Mouse (Mus musculus) kidney, embryonic 15.5 days (tissue): ENCODE data around the gene Msrb3. TPM values are rescaled to one million over a fixed set of nuclear protein-coding genes. Genes with fewer than 3 reads are reported as not detected.
A peak's percentile ranks its signal among the peaks of the same experiment; 100 is the strongest.

Experiments used
- ATAC-seq: fragments of 200-750 bp; cut with Nextera tagmentation; replicated peaks from 2 replicates; pipeline ENCODE4 v1.8.0; 2017; ENCODE audit warnings: moderate TSS enrichment; ENCODE audit not compliant: low FRiP score
- H3K27ac ChIP-seq: fragments of 300-500 bp; sonication (generic); 2 replicates; pipeline ENCODE4 v1.5.1; 2015; ENCODE audit warnings: mild to moderate bottlenecking, inconsistent platforms
- H3K27me3 ChIP-seq: fragments of 300-500 bp; sonication (generic); 2 replicates; pipeline ENCODE4 v1.6.1; 2015; ENCODE audit warnings: inconsistent platforms
- H3K36me3 ChIP-seq: fragments of 300-500 bp; sonication (generic); 2 replicates; pipeline ENCODE4 v1.6.1; 2015; ENCODE audit warnings: inconsistent platforms
- H3K4me1 ChIP-seq: fragments of 300-500 bp; sonication (generic); 2 replicates; pipeline ENCODE4 v1.6.1; 2015; ENCODE audit warnings: inconsistent platforms
- H3K4me2 ChIP-seq: fragments of 300-500 bp; sonication (generic); 2 replicates; pipeline ENCODE4 v1.6.1; 2015; ENCODE audit warnings: moderate library complexity, mild to moderate bottlenecking, inconsistent platforms
- H3K4me3 ChIP-seq: fragments of 300-500 bp; sonication (generic); replicated peaks from 2 replicates; pipeline ENCODE4 v1.5.1; 2015; ENCODE audit warnings: mild to moderate bottlenecking, inconsistent platforms
- H3K9ac ChIP-seq: fragments of 300-500 bp; sonication (generic); 2 replicates; pipeline ENCODE4 v1.6.1; 2015; ENCODE audit warnings: mild to moderate bottlenecking, inconsistent platforms
- H3K9me3 ChIP-seq: fragments of 300-500 bp; sonication (generic); replicated peaks from 2 replicates; pipeline ENCODE4 v1.6.1; 2016; ENCODE audit warnings: inconsistent platforms
- WGBS: fragments of 180-500 bp; shearing (Covaris S2); methylation state at CpG from one replicate; pipeline ENCODE4 v1.1.7; 2015; ENCODE audit warnings: mixed read lengths; 5-methylcytosine and 5-hydroxymethylcytosine counted together
- polyA plus RNA-seq: library from polyadenylated mRNA; unstranded; fragments of >200 nt; fragmentation: Nextera tagmentation; extraction: Ambion mirVana; gene quantifications from 2 replicates; pipeline ENCODE4 v1.2.1, GENCODE M21; 2015

Msrb3 gene
- polyA plus RNA-seq, 1 experiment from 2014 or later = 8.5 TPM

DNA sequence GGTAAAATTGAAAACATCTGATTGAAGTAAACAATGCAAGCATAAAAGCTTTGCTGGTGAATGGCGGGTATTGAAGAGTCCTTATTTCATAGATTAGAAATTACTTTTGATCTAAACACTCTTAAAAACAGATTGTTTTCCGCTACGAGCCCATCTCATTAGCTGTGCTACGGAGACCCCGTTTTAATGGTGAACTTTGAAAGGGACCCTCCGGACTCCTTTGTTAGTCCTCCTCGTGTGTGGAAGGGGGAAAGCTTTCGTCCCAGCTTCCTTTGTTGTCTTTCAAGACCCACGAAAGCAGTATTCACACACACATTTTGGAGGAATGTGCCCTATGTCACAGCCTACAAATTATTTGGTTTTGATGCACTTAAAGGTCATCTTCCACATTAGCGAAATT, 44.6 kb downstream of the Msrb3 start:
- H3K36me3 ChIP-seq = no peaks in the 10 kb centered on the region
- H3K4me2 ChIP-seq = no peak overlapping the region
- WGBS = 73% methylated on average over 10 of the region's 10 CpGs
- H3K27ac ChIP-seq = no peak overlapping the region
- peaks cover 44% of the 10 kb centered on the region for H3K4me1 ChIP-seq
- ATAC-seq = no peak
- H3K27me3 ChIP-seq = no peaks in the 10 kb centered on the region
- no peak overlapping the region for H3K9ac ChIP-seq
- H3K4me3 ChIP-seq = no peak overlapping the region
- H3K9me3 ChIP-seq = no peaks in the 10 kb centered on the region

- Histone ChIP-seq H3K9ac (no peak overlapping the region), H3K4me1 (peaks cover 41% of the 10 kb centered on the region), H3K4me2 (no peak overlapping the region), H3K27me3 (no peaks in the 10 kb centered on the region), H3K4me3 (no peak overlapping the region), H3K27ac (no peak overlapping the region), H3K36me3 (no peaks in the 10 kb centered on the region), H3K9me3 (no peaks in the 10 kb centered on the region)
- WGBS = 61% methylated on average over 9 of the region's 9 CpGs
- ATAC-seq = no peak
Measured at GRCm38 (mm10) chr10:120853816-120854215, 45.1 kb downstream of the Msrb3 start.

GRCm38 (mm10) chr10:120851196-120851781, 47.6 kb downstream of the Msrb3 start:
- no peak for ATAC-seq
- peak overlapping the region; percentile 75 for H3K27ac ChIP-seq
- H3K4me3 ChIP-seq = no peak overlapping the region
- H3K4me1 ChIP-seq = peaks cover 27% of the 10 kb centered on the region
- H3K36me3 ChIP-seq = no peaks in the 10 kb centered on the region
- WGBS = 60% methylated on average over 9 of the region's 9 CpGs
- peak overlapping the region; percentile 40; the same call in 1 of the 2 replicates for H3K4me2 ChIP-seq
- H3K27me3 ChIP-seq = no peaks in the 10 kb centered on the region
- H3K9me3 ChIP-seq = no peaks in the 10 kb centered on the region
- 0 out of 2 replicates have a peak overlapping the region, but pooled peaks have one; percentile 2 for H3K9ac ChIP-seq

DNA sequence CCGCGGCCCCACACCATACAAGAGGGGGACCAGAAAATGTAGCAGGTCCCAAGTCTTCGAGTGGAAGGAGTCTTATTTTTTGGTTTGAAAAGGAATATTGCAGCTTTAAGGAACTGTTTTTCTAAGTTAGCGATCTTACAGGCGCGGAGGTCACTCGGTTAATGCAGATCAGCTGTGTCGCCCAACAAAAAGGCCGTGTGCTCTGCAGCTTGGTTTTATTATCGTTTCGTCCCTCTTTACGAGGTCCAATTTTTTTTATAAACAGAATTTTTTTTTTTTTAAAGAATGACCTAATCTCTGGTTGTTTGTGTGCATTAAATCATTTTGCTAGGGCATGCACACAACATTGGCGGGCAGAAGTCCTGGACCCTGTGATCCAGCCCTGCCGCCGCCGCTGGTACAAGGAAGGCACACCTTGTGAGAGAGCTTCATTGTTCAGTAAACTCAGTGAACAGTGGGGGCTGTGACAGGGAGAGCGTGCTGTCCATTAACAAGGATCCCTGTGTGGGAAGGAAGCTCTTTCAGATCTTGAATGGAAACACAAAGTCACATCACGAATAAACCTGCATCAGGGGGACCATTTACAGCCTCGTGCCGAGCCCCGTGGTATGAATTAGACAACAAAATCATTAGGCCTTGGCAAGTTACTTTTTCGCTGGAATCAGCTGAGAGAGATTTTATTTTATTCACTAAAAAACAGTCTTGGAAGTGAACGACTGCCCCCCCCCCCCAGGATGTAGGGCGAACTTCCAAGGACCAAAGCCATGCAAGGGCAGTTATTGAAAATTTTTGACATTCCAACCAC, 48.3 kb downstream of the Msrb3 start:
- peaks cover 27% of the 10 kb centered on the region for H3K4me1 ChIP-seq
- no peak overlapping the region for H3K9ac ChIP-seq
- no peak for ATAC-seq
- H3K4me3 ChIP-seq = no peak overlapping the region
- H3K9me3 ChIP-seq = no peaks in the 10 kb centered on the region
- peak overlapping the region; percentile 75 for H3K27ac ChIP-seq
- H3K27me3 ChIP-seq = no peaks in the 10 kb centered on the region
- peak overlapping the region; percentile 40 for H3K4me2 ChIP-seq
- no peaks in the 10 kb centered on the region; the same call in 1 of the 2 replicates for H3K36me3 ChIP-seq
- WGBS = 40% methylated on average over 24 of the region's 24 CpGs

DNA sequence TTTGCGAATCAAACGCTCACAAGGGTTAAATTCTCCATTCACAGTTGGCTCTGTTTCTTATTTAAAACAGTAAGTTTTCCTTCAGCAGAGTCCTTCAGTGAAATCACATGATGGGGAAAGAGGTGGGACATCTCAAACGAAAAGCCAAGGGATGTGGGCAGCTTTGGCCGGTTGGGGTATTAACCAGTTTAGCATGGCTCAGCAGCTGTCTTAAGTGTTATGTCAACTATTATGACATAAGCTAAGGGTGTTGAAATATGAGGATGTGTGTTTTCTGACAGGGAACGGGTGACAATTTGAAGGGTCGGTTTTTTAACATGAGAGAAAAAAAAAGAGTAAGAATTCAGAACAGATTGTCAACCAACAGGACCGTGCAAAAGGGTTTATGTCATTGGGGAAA, 50.2 kb downstream of the Msrb3 start:
- 71% methylated on average over 7 of the region's 7 CpGs for WGBS
- peaks cover 27% of the 10 kb centered on the region for H3K4me1 ChIP-seq
- no peak overlapping the region for H3K4me3 ChIP-seq
- no peak overlapping the region for H3K9ac ChIP-seq
- ATAC-seq = no peak
- H3K27me3 ChIP-seq = no peaks in the 10 kb centered on the region
- no peak overlapping the region for H3K27ac ChIP-seq
- no peaks in the 10 kb centered on the region for H3K9me3 ChIP-seq
- H3K4me2 ChIP-seq = no peak overlapping the region
- H3K36me3 ChIP-seq = no peaks in the 10 kb centered on the region; the same call in 1 of the 2 replicates

DNA sequence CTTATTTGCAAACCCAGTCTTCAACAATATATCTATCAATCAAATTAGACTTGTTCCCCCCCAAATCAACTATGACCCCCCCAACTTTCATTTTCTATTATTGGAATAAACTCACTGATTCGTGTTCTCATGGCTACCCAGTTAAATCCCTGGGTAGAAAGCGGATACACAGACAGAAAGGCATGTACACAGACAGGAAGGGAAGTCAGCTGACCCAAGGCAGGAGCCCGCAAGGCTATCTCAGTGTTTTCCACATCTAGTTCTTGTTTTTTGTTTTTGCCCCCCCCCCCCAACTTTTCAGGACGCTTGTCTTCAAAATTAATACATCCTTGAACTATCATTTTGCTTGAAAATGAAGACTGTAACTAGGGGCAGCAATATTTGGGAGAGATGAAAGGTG, 51.1 kb downstream of the Msrb3 start:
- WGBS = 81% methylated on average over 4 of the region's 4 CpGs
- Histone ChIP-seq H3K9me3 (no peaks in the 10 kb centered on the region), H3K4me1 (peaks cover 20% of the 10 kb centered on the region), H3K36me3 (peaks cover 3% of the 10 kb centered on the region; the same call in 1 of the 2 replicates), H3K4me2 (no peak overlapping the region), H3K4me3 (no peak overlapping the region), H3K27ac (no peak overlapping the region), H3K9ac (no peak overlapping the region), H3K27me3 (no peaks in the 10 kb centered on the region)
- no peak for ATAC-seq

- WGBS = 67% methylated on average over 7 of the region's 7 CpGs
Measured at GRCm38 (mm10) chr10:120839966-120840365, 58.9 kb downstream of the Msrb3 start.

DNA sequence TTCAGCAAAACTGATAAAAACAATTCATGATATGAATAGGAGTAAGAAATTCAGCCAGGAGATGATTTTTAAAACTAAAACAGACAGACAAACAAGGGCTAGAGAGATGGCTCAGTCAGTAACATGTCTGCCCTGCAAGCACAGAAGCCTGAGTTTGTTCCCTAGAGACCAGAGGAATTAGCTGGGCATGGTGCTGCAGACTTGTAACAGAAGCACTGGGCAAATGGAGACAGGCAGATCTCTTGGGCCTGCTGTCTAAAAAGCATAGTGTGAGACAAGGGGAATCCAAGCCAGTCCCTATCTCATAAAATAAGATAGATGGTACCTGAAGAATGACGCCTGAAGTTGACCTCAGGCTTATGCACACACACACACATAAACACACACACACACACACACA, 64.4 kb downstream of the Msrb3 start:
- Histone ChIP-seq H3K9me3 (no peaks in the 10 kb centered on the region), H3K4me3 (no peak overlapping the region), H3K36me3 (no peaks in the 10 kb centered on the region), H3K27me3 (no peaks in the 10 kb centered on the region), H3K4me2 (no peak overlapping the region), H3K27ac (no peak overlapping the region), H3K4me1 (peaks cover 13% of the 10 kb centered on the region; the same call in 1 of the 2 replicates), H3K9ac (no peak overlapping the region)
- no peak for ATAC-seq
- 95% methylated on average over 1 of the region's 1 CpGs for WGBS

More at GRCm38 (mm10) chr10:120839966-120840365, 58.9 kb downstream of the Msrb3 start:
- no peak overlapping the region for H3K27ac ChIP-seq
- H3K9me3 ChIP-seq = no peaks in the 10 kb centered on the region
- no peak overlapping the region for H3K9ac ChIP-seq
- H3K4me1 ChIP-seq = no peaks in the 10 kb centered on the region
- no peaks in the 10 kb centered on the region for H3K27me3 ChIP-seq
- H3K4me2 ChIP-seq = no peak overlapping the region
- H3K4me3 ChIP-seq = no peak overlapping the region
- ATAC-seq = no peak
- peaks cover 5% of the 10 kb centered on the region; the same call in 1 of the 2 replicates for H3K36me3 ChIP-seq

GRCm38 (mm10) chr10:120833836-120834235, 65.1 kb downstream of the Msrb3 start:
- Histone ChIP-seq H3K9me3 (no peaks in the 10 kb centered on the region), H3K4me1 (peaks cover 13% of the 10 kb centered on the region; the same call in 1 of the 2 replicates), H3K4me3 (no peak overlapping the region), H3K9ac (no peak overlapping the region), H3K4me2 (no peak overlapping the region), H3K27me3 (no peaks in the 10 kb centered on the region), H3K36me3 (no peaks in the 10 kb centered on the region), H3K27ac (no peak overlapping the region)
- no peak for ATAC-seq

DNA sequence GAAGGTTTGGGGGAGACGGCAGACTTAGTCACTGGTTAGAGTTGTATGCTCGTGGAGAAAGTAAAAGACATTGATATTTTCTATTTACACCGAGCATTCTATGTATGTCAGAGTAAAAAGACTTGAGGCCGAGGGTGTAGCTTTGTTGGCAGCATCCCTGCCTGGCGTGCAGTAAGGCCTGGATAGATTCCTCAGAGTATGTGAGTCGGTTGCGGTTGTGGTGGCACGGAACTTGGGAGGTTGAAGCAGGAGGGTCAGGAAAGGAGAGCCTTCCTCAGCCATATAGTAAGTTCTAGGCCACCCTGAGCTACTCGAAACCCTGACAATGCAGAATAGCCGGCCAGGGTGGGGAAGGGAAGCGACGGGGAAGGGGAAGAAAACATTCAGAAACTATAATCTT, 71.1 kb downstream of the Msrb3 start:
- H3K36me3 ChIP-seq = no peaks in the 10 kb centered on the region
- H3K9me3 ChIP-seq = no peaks in the 10 kb centered on the region
- H3K4me1 ChIP-seq = 0 out of 2 replicates have a peak, but pooled peaks cover 3% of the 10 kb centered on the region
- no peak for ATAC-seq
- no peaks in the 10 kb centered on the region for H3K27me3 ChIP-seq
- no peak overlapping the region for H3K27ac ChIP-seq
- H3K4me2 ChIP-seq = no peak overlapping the region
- H3K4me3 ChIP-seq = no peak overlapping the region
- 93% methylated on average over 12 of the region's 12 CpGs for WGBS
- no peak overlapping the region for H3K9ac ChIP-seq

DNA sequence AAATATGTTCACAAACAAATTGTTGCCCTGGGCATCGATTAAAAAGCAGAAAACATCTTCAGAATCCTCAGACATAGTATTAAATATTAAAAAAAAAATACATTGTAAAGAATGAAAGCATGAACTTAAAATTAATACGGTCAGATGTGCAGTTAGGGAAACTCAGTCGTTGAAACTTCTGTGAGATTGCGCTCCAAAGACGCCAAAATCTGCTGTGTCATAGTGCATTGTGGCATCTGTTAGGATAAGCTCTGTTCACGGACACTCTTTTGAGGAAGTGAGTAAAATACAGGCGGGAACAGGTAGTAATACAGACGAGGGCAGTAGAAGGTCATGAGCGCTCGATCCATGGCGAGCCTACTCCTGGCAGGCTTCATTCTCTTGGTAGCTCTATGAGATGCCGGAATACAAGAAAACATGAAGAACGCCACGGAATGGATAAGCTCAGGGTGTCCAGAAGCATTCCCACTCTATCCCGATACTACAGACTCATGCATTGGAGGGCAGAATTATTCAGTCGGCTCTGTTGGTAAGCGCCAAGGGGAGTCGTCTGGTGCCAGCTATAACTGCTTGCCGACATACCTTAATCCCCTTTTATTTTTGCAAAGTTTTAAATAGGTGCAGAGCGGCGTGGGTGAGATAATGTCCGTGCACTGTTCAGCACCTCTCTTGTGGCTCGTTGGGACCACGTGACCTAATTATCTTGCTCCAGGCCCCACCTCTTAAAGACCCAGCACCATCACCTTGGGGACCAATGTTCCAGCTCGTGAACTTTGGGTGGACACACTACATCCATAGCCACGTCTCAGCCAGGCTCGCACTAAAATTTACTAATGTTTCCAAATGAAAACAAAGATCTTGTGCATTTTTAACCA, 71.9 kb downstream of the Msrb3 start:
- Histone ChIP-seq H3K9me3 (no peaks in the 10 kb centered on the region), H3K27ac (no peak overlapping the region), H3K9ac (no peak overlapping the region), H3K4me3 (no peak overlapping the region), H3K4me1 (peaks cover 2% of the 10 kb centered on the region), H3K36me3 (no peaks in the 10 kb centered on the region), H3K27me3 (no peaks in the 10 kb centered on the region), H3K4me2 (no peak overlapping the region)
- ATAC-seq = no peak
- WGBS = 86% methylated on average over 27 of the region's 27 CpGs

- WGBS = 65% methylated on average over 7 of the region's 7 CpGs
- Histone ChIP-seq H3K27ac (no peak overlapping the region), H3K27me3 (no peaks in the 10 kb centered on the region), H3K9ac (no peak overlapping the region), H3K4me1 (peaks cover 8% of the 10 kb centered on the region), H3K4me2 (no peak overlapping the region), H3K36me3 (no peaks in the 10 kb centered on the region), H3K9me3 (no peaks in the 10 kb centered on the region), H3K4me3 (no peak overlapping the region)
- ATAC-seq = no peak
Measured at GRCm38 (mm10) chr10:120826381-120826780, 72.5 kb downstream of the Msrb3 start.
